Mouse (Mus musculus) cortical plate, adult 2 months (tissue): Measurements from ENCODE around the gene Raet1d.
"Not testable (repeated sequence)": the region's sequence is repeated elsewhere in the genome, so short reads cannot be mapped to it uniquely, and the experiment has no call there.

Experiments
- CTCF ChIP-seq: fragments of 200-500 bp; IDR thresholded peaks from 2 replicates; pipeline ENCODE4 v1.5.1; 2011; ENCODE audit warnings: mild to moderate bottlenecking, control low read depth, low read length; ENCODE audit not compliant: insufficient read depth; ENCODE audit errors: extremely low read depth
- POLR2A ChIP-seq: fragments of 200-500 bp; IDR thresholded peaks from 2 replicates; pipeline ENCODE4 v1.6.1; 2011; ENCODE audit warnings: mild to moderate bottlenecking, low read length, control low read depth; ENCODE audit not compliant: insufficient read depth; ENCODE audit errors: extremely low read depth

DNA sequence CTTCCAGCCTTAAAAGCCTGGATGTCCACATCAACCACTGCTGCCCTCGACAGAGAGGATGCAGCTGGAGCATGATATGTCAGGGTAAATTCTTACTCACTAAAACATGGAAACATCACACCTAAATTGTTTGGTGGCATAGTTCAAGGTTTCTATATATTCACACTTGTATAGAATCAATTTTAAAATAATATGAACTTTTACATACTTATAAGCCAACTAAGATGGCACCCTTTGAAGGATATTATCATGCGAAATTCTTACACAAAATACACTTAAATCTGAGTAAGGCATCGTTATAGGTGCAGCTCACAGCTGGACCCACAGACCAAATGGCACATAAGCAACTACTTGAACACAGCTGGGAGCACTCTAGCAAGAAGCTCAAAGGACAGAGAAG, at the start of gene Raet1d:
- TF ChIP-seq POLR2A, CTCF: not testable (repeated sequence)
